Mouse (Mus musculus) mouse embryonic stem cell (cell line): Measurements from ENCODE around the gene Sult2a1.
"Not testable (repeated sequence)": the region's sequence is repeated elsewhere in the genome, so short reads cannot be mapped to it uniquely, and the experiment has no call there.

ENCODE experiments used
- in situ Hi-C, 2 experiments: fragments of 300-500 bp; cut with MboI; formaldehyde crosslinking; loops; 1 replicate in 1 of 2; 3 replicates in 1 of 2; pipeline ENCODE4 v1.14.3; 2019 to 2020; ENCODE audit warnings: low sequenced_read_pairs in 2 of 2, low pct_unique_long_range_greater_than_20kb in 1 of 2, mixed read lengths in 1 of 2; ENCODE audit not compliant: unreplicated experiment in 1 of 2

The Sult2a1 gene

DNA sequence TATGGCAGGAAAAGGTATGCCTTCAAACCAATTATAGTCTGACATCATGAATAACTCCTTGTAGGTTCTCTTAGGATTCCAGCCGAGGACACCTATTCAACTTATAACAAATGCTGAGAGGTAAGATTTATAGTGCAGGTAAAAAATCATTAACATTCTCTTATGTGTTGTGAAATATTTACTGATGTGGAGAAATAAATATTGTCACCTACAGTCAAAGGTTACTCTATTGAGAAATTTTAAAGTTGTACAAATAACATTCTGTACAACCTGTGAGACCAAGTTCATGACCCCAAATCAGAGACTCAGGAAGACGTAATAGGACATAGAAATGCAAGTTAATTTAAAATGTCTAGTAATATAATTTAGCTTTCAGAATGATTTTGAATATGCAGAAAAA, at the start of gene Sult2a1:
Sult2a1 (minus strand) TSS at position 101 of the 400 bp plus-strand sequence.
- in situ Hi-C loops, result not testable (repeated sequence)

DNA sequence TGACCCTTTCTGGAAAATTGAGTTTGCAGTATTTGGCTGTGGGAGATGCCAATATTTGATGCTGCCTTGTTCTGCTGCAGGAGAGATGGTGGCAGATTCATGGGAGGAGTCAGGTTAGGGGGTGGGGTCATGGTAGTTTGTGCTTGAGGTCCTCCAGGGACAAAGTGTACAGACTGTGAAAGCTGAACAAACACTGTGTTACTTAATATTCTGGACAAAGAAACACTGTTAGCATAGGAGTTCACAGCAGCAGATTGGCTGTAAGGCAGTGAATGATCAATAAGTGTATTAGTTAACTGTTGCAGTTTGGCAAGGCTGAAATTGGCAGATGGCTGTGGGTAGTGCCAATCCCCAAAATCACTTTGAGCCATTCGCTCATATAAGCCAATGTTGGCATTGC, 23.3 kb downstream of the Sult2a1 start:
- in situ Hi-C loops, result no loop called here
